Mouse (Mus musculus): ENCODE measurements around the gene Itga8. TPM values are rescaled to one million over a fixed set of nuclear protein-coding genes. Genes with fewer than 3 reads are reported as not detected.
A peak's percentile ranks its signal among the peaks of the same experiment; 100 is the strongest.

Gene Itga8
- total and polyA plus RNA-seq, 2 experiments from 2014 or later: 1.9 to 7.1 TPM

- WGBS: 71% methylated on average over 6 of the region's 6 CpGs
- Histone ChIP-seq H3K4me2 (ENCODE audit: low read depth) (no peak overlapping the region), H3K27me3 (ENCODE audit: insufficient read depth, low read length) (no peaks in the 10 kb centered on the region), H3K4me3 (ENCODE audit: low read depth, low read length) (no peak overlapping the region), H3K9ac (no peak overlapping the region), H3K4me1 (ENCODE audit: insufficient read depth) (no peaks in the 10 kb centered on the region), H3K36me3 (ENCODE audit: insufficient read depth) (no peaks in the 10 kb centered on the region), H3K9me3 (ENCODE audit: low read length) (no peaks in the 10 kb centered on the region), H3K27ac (ENCODE audit: low read depth, low read length) (no peak overlapping the region)
- ATAC-seq (peak; percentile 61), DNase-seq (peak; percentile 24)
- TF ChIP-seq CTCF (IDR thresholded peaks at IDR 0.05; ENCODE audit: low read depth): no peak
Observed at GRCm38 (mm10) chr2:12154676-12155075, 147.0 kb downstream of the Itga8 start.

DNA sequence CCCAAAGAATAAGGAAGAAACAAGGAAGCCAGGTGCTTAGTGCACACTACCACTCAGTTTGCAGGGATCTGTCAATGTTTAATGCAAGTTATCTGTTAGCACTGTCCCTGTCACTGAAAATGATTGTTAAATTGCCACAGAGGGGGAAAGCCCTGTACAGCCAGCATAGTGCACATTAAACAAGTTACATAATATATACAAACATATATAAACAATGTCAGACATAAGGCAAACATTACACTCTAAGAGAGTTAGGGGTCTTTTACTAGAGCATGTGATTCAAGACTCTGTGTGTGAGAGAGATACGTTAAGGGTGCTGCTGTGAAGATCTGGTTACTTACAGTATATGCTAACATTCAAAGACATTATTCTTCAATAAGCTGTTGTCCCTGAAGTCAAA lies 148.2 kb downstream of the Itga8 start:
- Histone ChIP-seq H3K9ac (no peak overlapping the region), H3K9me3 (ENCODE audit: low read length) (no peaks in the 10 kb centered on the region), H3K27ac (ENCODE audit: low read depth, low read length) (no peak overlapping the region), H3K4me3 (ENCODE audit: low read depth, low read length) (no peak overlapping the region), H3K4me2 (ENCODE audit: low read depth) (no peak overlapping the region), H3K36me3 (ENCODE audit: insufficient read depth) (no peaks in the 10 kb centered on the region), H3K4me1 (ENCODE audit: insufficient read depth) (no peaks in the 10 kb centered on the region), H3K27me3 (ENCODE audit: insufficient read depth, low read length) (no peaks in the 10 kb centered on the region)
- DNase-seq: no peak
- TF ChIP-seq CTCF (IDR thresholded peaks at IDR 0.05; ENCODE audit: low read depth): no peak
- no peak for ATAC-seq
- 65% methylated on average over 1 of the region's 1 CpGs for WGBS

GRCm38 (mm10) chr2:12147902-12148301 lies 153.8 kb downstream of the Itga8 start:
- WGBS: 77% methylated on average over 2 of the region's 2 CpGs
- H3K27ac ChIP-seq (ENCODE audit: low read depth, low read length): no peak overlapping the region
- no peak for ATAC-seq
- H3K4me2 ChIP-seq (ENCODE audit: low read depth): no peak overlapping the region
- no peaks in the 10 kb centered on the region for H3K4me1 ChIP-seq (ENCODE audit: insufficient read depth)
- no peaks in the 10 kb centered on the region for H3K36me3 ChIP-seq (ENCODE audit: insufficient read depth)
- H3K27me3 ChIP-seq (ENCODE audit: insufficient read depth, low read length): no peaks in the 10 kb centered on the region
- DNase-seq: no peak
- no peaks in the 10 kb centered on the region for H3K9me3 ChIP-seq (ENCODE audit: low read length)
- H3K4me3 ChIP-seq (ENCODE audit: low read depth, low read length): no peak overlapping the region
- no peak overlapping the region for H3K9ac ChIP-seq
- TF ChIP-seq CTCF (IDR thresholded peaks at IDR 0.05; ENCODE audit: low read depth): no peak

DNA sequence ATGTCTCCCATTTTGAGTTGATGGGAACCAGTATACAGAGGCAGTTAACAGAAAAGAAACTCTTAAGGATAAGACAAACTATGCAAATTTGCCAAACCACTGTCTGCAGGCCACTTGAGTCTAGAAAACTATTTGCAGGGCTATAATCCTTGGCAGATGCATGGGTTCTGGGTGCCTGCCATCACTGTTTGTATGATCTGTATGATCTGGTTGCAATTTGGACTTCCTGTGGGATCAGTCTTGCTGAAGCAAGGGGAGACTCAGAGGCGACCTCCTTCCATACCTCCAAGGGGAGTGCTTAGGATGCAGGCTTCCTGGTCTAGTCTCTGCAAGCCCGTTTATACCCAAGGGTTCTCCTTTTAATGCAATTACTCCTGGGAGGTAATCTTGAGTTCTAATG lies 155.1 kb downstream of the Itga8 start:
- no peak overlapping the region for H3K4me2 ChIP-seq (ENCODE audit: low read depth)
- DNase-seq (no peak), ATAC-seq (no peak)
- H3K4me1 ChIP-seq (ENCODE audit: insufficient read depth): no peaks in the 10 kb centered on the region
- TF ChIP-seq CTCF (IDR thresholded peaks at IDR 0.05; ENCODE audit: low read depth): no peak
- H3K27me3 ChIP-seq (ENCODE audit: insufficient read depth, low read length): no peaks in the 10 kb centered on the region
- H3K9me3 ChIP-seq (ENCODE audit: low read length): no peaks in the 10 kb centered on the region
- no peak overlapping the region for H3K27ac ChIP-seq (ENCODE audit: low read depth, low read length)
- WGBS: 62% methylated on average over 2 of the region's 2 CpGs
- no peaks in the 10 kb centered on the region for H3K36me3 ChIP-seq (ENCODE audit: insufficient read depth)
- H3K9ac ChIP-seq: no peak overlapping the region
- no peak overlapping the region for H3K4me3 ChIP-seq (ENCODE audit: low read depth, low read length)

DNA sequence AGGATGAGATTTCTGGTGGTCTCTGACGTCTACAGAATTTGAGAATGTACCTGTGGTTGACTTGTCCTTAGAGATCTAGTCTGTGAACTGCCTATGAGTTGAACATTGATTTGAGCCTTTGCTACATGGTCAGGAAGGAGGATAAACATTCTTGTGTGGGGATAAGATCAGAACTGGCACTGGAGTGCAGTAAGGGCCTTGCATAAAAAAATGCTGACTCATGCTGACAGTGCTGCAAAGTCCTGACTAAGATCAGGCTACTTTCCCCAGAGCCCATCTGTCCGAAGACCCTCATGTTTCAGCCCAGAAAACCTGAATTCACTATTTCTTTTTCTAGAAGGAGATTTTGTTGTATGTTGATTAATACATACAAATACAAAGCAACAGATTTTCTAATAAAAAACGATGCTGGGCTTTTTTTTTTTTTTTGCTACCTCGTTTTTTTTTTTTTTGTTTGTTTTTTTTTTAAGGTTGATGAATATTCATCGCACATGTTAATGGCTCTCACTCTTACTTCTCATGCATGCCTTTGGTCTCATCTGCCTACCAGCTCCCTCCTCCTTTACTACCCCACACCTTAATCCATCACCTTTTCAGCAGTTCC lies 162.9 kb downstream of the Itga8 start:
- no peaks in the 10 kb centered on the region for H3K36me3 ChIP-seq (ENCODE audit: insufficient read depth)
- H3K27ac ChIP-seq (ENCODE audit: low read depth, low read length): no peak overlapping the region
- no peaks in the 10 kb centered on the region for H3K27me3 ChIP-seq (ENCODE audit: insufficient read depth, low read length)
- 78% methylated on average over 5 of the region's 5 CpGs for WGBS
- H3K4me3 ChIP-seq (ENCODE audit: low read depth, low read length): no peak overlapping the region
- H3K9me3 ChIP-seq (ENCODE audit: low read length): no peaks in the 10 kb centered on the region
- ATAC-seq: no peak
- H3K9ac ChIP-seq: no peak overlapping the region
- DNase-seq: no peak
- H3K4me2 ChIP-seq (ENCODE audit: low read depth): no peak overlapping the region
- H3K4me1 ChIP-seq (ENCODE audit: insufficient read depth): no peaks in the 10 kb centered on the region
- no peak for TF ChIP-seq CTCF (IDR thresholded peaks at IDR 0.05; ENCODE audit: low read depth)

GRCm38 (mm10) chr2:12126580-12126979 lies 175.1 kb downstream of the Itga8 start:
- ATAC-seq (no peak), DNase-seq (no peak)
- Histone ChIP-seq H3K36me3 (ENCODE audit: insufficient read depth) (no peaks in the 10 kb centered on the region), H3K4me3 (ENCODE audit: low read depth, low read length) (no peak overlapping the region), H3K4me2 (ENCODE audit: low read depth) (no peak overlapping the region), H3K4me1 (ENCODE audit: insufficient read depth) (no peaks in the 10 kb centered on the region), H3K9me3 (ENCODE audit: low read length) (no peaks in the 10 kb centered on the region), H3K9ac (no peak overlapping the region), H3K27ac (ENCODE audit: low read depth, low read length) (no peak overlapping the region), H3K27me3 (ENCODE audit: insufficient read depth, low read length) (no peaks in the 10 kb centered on the region)
- TF ChIP-seq CTCF (IDR thresholded peaks at IDR 0.05; ENCODE audit: low read depth): no peak

GRCm38 (mm10) chr2:12115479-12115878 lies 186.2 kb downstream of the Itga8 start:
- WGBS: 95% methylated on average over 2 of the region's 2 CpGs

More at GRCm38 (mm10) chr2:12115479-12115878, 186.2 kb downstream of the Itga8 start:
- TF ChIP-seq CTCF (IDR thresholded peaks at IDR 0.05; ENCODE audit: low read depth): no peak
- H3K27ac ChIP-seq (ENCODE audit: low read depth, low read length): no peak overlapping the region
- no peak overlapping the region for H3K4me3 ChIP-seq (ENCODE audit: low read depth, low read length)
- no peak overlapping the region for H3K9ac ChIP-seq
- ATAC-seq (no peak), DNase-seq (no peak)
- no peaks in the 10 kb centered on the region for H3K9me3 ChIP-seq (ENCODE audit: low read length)
- H3K36me3 ChIP-seq (ENCODE audit: insufficient read depth): no peaks in the 10 kb centered on the region
- H3K4me2 ChIP-seq (ENCODE audit: low read depth): no peak overlapping the region
- H3K27me3 ChIP-seq (ENCODE audit: insufficient read depth, low read length): no peaks in the 10 kb centered on the region
- H3K4me1 ChIP-seq (ENCODE audit: insufficient read depth): no peaks in the 10 kb centered on the region

All from forebrain, postnatal 0 days (tissue).